Mouse (Mus musculus): ENCODE data around the gene Lpin2.

DNA sequence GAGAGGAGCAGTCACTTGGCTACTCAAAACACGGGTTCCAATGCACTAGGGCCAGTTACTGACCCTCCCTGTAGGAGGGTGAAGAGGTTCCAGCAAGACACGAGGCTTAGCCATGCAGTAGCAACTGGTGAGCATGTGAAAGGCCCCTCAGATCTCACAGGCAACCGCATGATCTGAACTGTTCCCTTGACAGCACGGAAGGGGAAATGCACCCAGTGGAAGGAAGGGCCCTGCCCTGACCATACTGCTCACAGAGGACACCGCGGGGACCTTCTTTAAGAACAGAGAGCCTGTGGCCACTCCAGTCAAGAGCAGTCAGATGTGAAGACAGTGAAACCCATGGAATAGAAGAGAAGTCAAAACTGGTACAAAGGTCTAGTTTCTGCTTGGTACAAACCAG lies 80.8 kb downstream of the Lpin2 start:
- TF ChIP-seq CTCF (IDR thresholded peaks at IDR 0.05 in 2 of 3, conservative IDR thresholded peaks at IDR 0.05 in 1 of 3; ENCODE audit: control insufficient read depth in 1 of 3, insufficient read depth in 1 of 3, low read depth in 2 of 3, low read length in 3 of 3, poor library complexity in 1 of 3, severe bottlenecking in 1 of 3) (no peak), GABPA (IDR thresholded peaks at IDR 0.05; ENCODE audit: low read depth, low read length) (no peak)
